Mouse (Mus musculus) brain, embryonic 14.5 days (tissue): ENCODE results near the gene Tyrobp. TPM values are rescaled to one million over a fixed set of nuclear protein-coding genes. Genes with fewer than 3 reads are reported as not detected.

Source experiments
- DNase-seq: peaks from one replicate; pipeline ENCODE4 v3.0.0-alpha.2; 2011; ENCODE audit warnings: low read depth
- CTCF ChIP-seq: fragments of 200-500 bp; IDR thresholded peaks from 2 replicates; pipeline ENCODE4 v1.5.1; 2012; ENCODE audit warnings: inconsistent platforms, mild to moderate bottlenecking, moderate library complexity, borderline replicate concordance; ENCODE audit not compliant: insufficient read depth, insufficient read length; ENCODE audit errors: extremely low read depth
- POLR2A ChIP-seq: fragments of 200-500 bp; IDR thresholded peaks from 2 replicates; pipeline ENCODE4 v1.6.1; 2012; ENCODE audit warnings: mild to moderate bottlenecking, inconsistent platforms, borderline replicate concordance; ENCODE audit not compliant: poor library complexity, insufficient read depth, insufficient read length, severe bottlenecking; ENCODE audit errors: extremely low read depth
- polyA plus RNA-seq: library from polyadenylated mRNA; depleted of rRNA; stranded (reverse); fragments of >200 nt; gene quantifications from 2 replicates; pipeline ENCODE4 v1.2.3, GENCODE M21; 2012; rRNA removed

Gene Tyrobp
- polyA plus RNA-seq, 1 experiment, result 21.7 TPM

DNA sequence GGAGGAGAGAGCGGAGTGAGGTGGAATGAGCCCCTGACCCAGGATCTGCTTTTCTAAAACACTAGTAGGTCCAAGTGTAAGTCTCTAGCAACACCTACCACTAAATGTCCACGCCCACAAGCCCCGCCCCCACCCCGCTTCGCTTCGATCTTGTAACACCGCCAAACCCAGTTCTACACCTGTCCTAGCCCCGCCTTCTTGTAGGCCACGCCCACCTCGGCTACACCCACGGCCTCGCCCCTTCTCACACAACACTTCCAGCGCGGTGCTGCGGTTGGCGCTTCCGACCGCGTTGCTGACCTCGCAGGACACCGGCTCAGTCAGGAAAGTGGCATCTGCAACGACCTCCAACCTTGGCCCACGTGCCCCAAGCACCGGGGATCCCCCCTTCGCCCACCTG lies 40.2 kb downstream of the Tyrobp start:
- no peak for TF ChIP-seq POLR2A
- TF ChIP-seq CTCF, result no peak
- DNase-seq, result no peak

DNA sequence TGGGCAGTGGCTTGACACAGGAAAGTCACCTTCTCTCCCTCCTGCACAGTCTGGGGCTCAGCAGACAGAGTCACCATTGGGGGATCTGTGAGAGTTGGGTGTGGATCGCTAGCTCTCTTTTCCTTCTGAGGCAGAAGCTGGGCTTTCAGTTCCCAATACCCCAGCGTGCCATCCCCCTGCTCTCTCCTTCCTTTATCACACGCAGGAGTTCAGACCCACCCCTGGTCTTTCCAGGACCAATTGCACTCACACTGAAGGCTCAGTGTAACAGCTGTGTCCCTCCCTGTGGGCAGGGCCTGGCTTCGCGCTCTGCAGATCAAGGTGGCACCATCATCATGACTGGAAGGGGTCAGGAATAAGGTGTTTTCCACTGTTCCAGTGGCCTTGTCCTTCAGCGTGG lies 40.7 kb downstream of the Tyrobp start:
- DNase-seq, result no peak
- TF ChIP-seq POLR2A, result no peak
- TF ChIP-seq CTCF, result no peak

DNA sequence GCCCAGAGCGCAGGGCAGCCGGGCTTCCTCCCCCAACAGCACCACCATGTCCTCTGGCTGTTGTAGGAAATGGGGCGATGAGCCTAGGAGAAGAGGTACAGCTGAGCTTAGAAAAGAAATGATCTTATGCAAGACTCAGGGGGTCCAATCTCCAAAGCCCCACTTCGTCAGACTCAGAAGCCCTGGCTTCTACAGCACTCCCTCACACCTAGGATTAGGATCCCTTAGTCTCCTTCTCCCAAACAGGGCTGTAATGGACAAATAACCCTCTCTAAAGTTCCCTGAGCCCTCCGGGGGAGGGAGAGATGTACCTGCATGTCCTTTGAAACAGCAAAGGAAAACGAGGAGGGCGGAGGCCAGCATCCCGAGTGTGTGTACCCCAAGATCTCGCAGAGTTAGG lies 42.9 kb downstream of the Tyrobp start:
- no peak for DNase-seq
- TF ChIP-seq POLR2A (no peak), CTCF (no peak)

- peak; percentile 14 for DNase-seq
- TF ChIP-seq POLR2A, result no peak
- no peak for TF ChIP-seq CTCF
These were observed 43.5 kb downstream of the Tyrobp start for GRCm38 (mm10) chr7:30456911-30457628.

DNA sequence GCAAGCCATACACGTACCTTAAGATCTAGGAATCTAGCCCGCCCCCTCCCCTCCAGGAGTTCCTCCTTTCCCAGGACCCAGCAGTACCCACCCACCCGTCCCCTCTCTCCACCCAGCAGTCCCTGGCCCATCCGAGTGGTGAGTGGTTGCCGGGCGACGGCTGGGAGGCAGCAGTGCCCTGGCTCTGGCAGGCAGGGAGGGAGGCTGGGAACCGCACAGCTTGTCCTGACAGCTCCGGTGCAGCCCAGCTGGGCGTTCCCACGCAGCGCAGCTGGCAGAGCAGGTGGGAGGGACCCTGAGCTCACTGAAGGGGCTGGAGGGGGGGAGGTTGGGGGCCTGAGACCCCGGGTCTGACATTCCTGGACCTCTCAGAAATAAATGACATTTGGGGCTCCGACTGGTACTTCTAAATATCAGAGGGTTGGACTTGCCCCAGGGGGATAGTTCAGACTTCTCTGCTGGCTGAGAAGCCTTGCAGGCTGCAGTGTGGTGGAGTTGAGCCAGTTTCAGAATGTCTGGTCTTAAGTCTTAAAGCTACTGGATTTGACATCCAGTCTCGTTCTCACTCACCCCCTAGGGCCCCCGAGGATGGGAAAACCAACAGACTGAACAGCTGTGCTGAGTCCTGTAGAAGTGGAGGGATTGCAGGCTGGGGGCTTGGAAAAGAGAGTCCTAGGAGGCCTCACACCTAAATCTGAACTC lies 44.2 kb downstream of the Tyrobp start, which contains the start of the genes Kirrel2 and Nphs1:
Gene Kirrel2, minus strand, starts transcription at position 62 of the 702 bp plus-strand sequence.
Gene Nphs1, plus strand, starts transcription at position 687 of the 702 bp plus-strand sequence.
- peak; percentile 79 for DNase-seq
- no peak for TF ChIP-seq CTCF
- no peak for TF ChIP-seq POLR2A

- no peak for TF ChIP-seq CTCF
- no peak for TF ChIP-seq POLR2A
- DNase-seq, result no peak
These were observed 45.9 kb downstream of the Tyrobp start for GRCm38 (mm10) chr7:30459484-30459883.

DNA sequence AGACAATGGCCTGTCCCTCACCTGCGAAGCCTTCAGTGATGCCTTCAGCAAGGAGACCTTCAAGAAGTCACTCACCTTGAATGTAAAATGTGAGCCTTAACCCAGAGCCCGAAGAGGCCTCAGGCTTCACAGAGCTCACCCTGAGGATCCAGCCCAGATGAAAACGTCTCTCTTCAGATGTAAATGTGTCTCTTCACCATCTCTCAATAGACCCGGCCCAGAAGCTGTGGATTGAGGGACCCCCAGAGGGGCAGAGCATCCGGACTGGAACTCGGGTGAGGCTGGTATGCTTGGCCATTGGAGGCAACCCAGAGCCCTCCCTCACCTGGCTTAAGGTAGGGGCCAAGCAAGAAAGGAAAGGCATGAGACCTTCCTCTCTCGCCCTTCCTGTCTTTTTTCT lies 50.0 kb downstream of the Tyrobp start:
- DNase-seq, result no peak
- no peak for TF ChIP-seq POLR2A
- TF ChIP-seq CTCF, result no peak

DNA sequence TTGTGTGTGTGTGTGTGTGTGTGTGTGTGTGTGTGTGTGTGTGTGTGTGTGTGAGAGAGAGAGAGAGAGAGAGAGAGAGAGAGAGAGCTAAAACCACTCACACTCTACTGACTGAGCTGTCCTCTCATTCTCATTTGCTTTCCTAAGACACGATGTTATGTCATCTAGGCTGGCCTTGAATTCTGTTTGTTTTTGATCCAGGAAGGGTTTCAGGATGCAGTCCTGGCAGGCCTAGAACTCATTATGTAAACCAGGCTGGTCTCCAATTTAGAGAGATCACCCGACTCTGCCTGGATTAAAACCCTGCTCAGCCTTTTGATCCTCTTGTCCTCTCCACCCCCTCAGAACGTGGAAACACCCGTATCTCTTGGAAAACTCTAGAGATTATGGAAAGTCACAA lies 50.4 kb downstream of the Tyrobp start:
- TF ChIP-seq POLR2A (no peak), CTCF (no peak)
- DNase-seq, result no peak

DNA sequence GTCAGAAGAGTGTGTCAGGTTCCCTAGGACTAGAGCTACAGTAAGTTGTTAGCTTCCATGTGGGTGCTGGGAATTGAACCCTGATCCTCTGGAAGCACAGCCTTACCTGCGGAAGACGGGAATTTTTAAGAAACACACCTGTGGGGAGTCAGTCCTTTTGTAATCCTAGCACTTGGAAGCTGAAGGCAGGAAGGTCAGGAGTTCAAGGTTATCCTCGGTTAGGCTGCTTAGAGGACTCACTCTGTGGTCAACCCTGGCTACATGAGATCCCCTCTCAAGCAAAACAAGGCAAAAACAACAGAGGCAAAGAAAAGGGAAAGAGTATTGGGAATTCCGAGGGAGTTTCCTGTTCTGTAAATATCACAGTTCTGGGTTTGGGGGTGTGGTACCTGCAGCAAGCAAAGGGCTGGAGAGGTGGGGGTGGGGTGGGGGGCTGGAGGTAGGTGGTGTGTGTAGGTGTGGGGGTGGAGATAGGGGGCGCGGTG lies 51.3 kb downstream of the Tyrobp start:
- DNase-seq, result no peak
- TF ChIP-seq POLR2A, result no peak
- no peak for TF ChIP-seq CTCF

Other genes with a start within 250 kb of the Tyrobp start
- 73.1 and 78.5 TPM in 2 replicates for gene Zfp146, start 244.0 kb upstream of the Tyrobp start, polyA plus RNA-seq
- gene Cox7a1, start 229.6 kb upstream of the Tyrobp start, polyA plus RNA-seq, result 2.1 and 2.2 TPM in 2 replicates
- gene Capns1, start 214.9 kb upstream of the Tyrobp start, polyA plus RNA-seq, result 298 and 304 TPM in 2 replicates
- 245 and 362 TPM in 2 replicates for gene Polr2i, start 181.8 kb upstream of the Tyrobp start, polyA plus RNA-seq
- 177 and 180 TPM in 2 replicates for gene Tbcb, start 181.5 kb upstream of the Tyrobp start, polyA plus RNA-seq
- gene Ovol3, start 178.0 kb upstream of the Tyrobp start, polyA plus RNA-seq, result 0.12 and 0.14 TPM in 2 replicates
- gene Thap8, start 133.7 kb upstream of the Tyrobp start, polyA plus RNA-seq, result 0.11 and 0.12 TPM in 2 replicates
- 15.2 and 26.2 TPM in 2 replicates for gene Wdr62, start 133.3 kb upstream of the Tyrobp start, polyA plus RNA-seq
- gene Clip3, start 122.0 kb upstream of the Tyrobp start, polyA plus RNA-seq, result 233 and 314 TPM in 2 replicates
- 131 and 198 TPM in 2 replicates for gene Alkbh6, start 105.0 kb upstream of the Tyrobp start, polyA plus RNA-seq
- 28.5 and 36.3 TPM in 2 replicates for gene Syne4, start 99.0 kb upstream of the Tyrobp start, polyA plus RNA-seq
- gene E130208F15Rik, start 92.0 kb upstream of the Tyrobp start, polyA plus RNA-seq, result 0.36 and 0.37 TPM in 2 replicates
- 17.6 and 24.7 TPM in 2 replicates for gene Sdhaf1, start 89.9 kb upstream of the Tyrobp start, polyA plus RNA-seq
- 29.1 and 39.2 TPM in 2 replicates for gene Lrfn3, start 51.0 kb upstream of the Tyrobp start, polyA plus RNA-seq
- 0.90 and 1.4 TPM in 2 replicates for gene Hcst, start 6.1 kb downstream of the Tyrobp start, polyA plus RNA-seq
- 2.3 and 3.6 TPM in 2 replicates for gene Nfkbid, start 8.0 kb downstream of the Tyrobp start, polyA plus RNA-seq
- 571 and 616 TPM in 2 replicates for gene Aplp1, start 31.8 kb downstream of the Tyrobp start, polyA plus RNA-seq
- gene Kirrel2, start 43.9 kb downstream of the Tyrobp start, polyA plus RNA-seq, result 0.85 and 3.3 TPM in 2 replicates
- gene Nphs1, start 44.6 kb downstream of the Tyrobp start, polyA plus RNA-seq, result 1.2 and 3.2 TPM in 2 replicates
- 0.05 and 0.26 TPM in 2 replicates for gene Prodh2, start 79.9 kb downstream of the Tyrobp start, polyA plus RNA-seq
- 241 and 276 TPM in 2 replicates for gene Arhgap33, start 121.3 kb downstream of the Tyrobp start, polyA plus RNA-seq
- 8.4 and 8.7 TPM in 2 replicates for gene Hspb6, start 138.4 kb downstream of the Tyrobp start, polyA plus RNA-seq
- gene Proser3, start 138.5 kb downstream of the Tyrobp start, polyA plus RNA-seq, result 24.1 and 27.9 TPM in 2 replicates
- 45.1 and 53.9 TPM in 2 replicates for gene Lin37, start 146.1 kb downstream of the Tyrobp start, polyA plus RNA-seq
- gene U2af1l4, start 149.5 kb downstream of the Tyrobp start, polyA plus RNA-seq, result 69.3 and 95.4 TPM in 2 replicates
- 4.9 and 8.7 TPM in 2 replicates for gene Gm49396, start 149.6 kb downstream of the Tyrobp start, polyA plus RNA-seq
- 102 and 154 TPM in 2 replicates for gene Psenen, start 149.9 kb downstream of the Tyrobp start, polyA plus RNA-seq
- gene Igflr1, start 151.7 kb downstream of the Tyrobp start, polyA plus RNA-seq, result 6.5 and 8.7 TPM in 2 replicates
- gene Kmt2b, start 175.0 kb downstream of the Tyrobp start, polyA plus RNA-seq, result 69.7 and 72.2 TPM in 2 replicates
- 0.37 and 0.47 TPM in 2 replicates for gene Zbtb32, start 185.1 kb downstream of the Tyrobp start, polyA plus RNA-seq
- gene Upk1a, start 199.1 kb downstream of the Tyrobp start, polyA plus RNA-seq, result 2.7 and 3.9 TPM in 2 replicates
- 823 and 962 TPM in 2 replicates for gene Cox6b1, start 212.4 kb downstream of the Tyrobp start, polyA plus RNA-seq
- gene Etv2, start 222.1 kb downstream of the Tyrobp start, polyA plus RNA-seq, result not detected in 2 replicates
- gene Rbm42, start 236.6 kb downstream of the Tyrobp start, polyA plus RNA-seq, result 91.6 and 103 TPM in 2 replicates